Mouse (Mus musculus) liver, embryonic 14.5 days (tissue): ENCODE measurements around the gene Pttg1ip. TPM values are rescaled to one million over a fixed set of nuclear protein-coding genes. Genes with fewer than 3 reads are reported as not detected.

ENCODE experiments used
- ATAC-seq: fragments of 200-750 bp; cut with Nextera tagmentation; 2 replicates; pipeline ENCODE4 v1.8.0; 2017; ENCODE audit warnings: moderate number of reproducible peaks, mild to moderate bottlenecking, moderate library complexity; ENCODE audit not compliant: insufficient read depth
- DNase-seq, 3 experiments: peaks; one replicate each; pipeline ENCODE4 v3.0.0-alpha.2; 2012 to 2013; ENCODE audit warnings: low read depth in 3 of 3, low spot score in 3 of 3
- H3K27ac ChIP-seq: fragments of 300-500 bp; sonication (generic); 2 replicates; pipeline ENCODE4 v1.5.1; 2014; ENCODE audit warnings: moderate library complexity, mild to moderate bottlenecking, control low read depth, inconsistent platforms
- H3K27me3 ChIP-seq: fragments of 300-500 bp; sonication (generic); 2 replicates; pipeline ENCODE4 v1.6.1; 2014; ENCODE audit warnings: mild to moderate bottlenecking, low read length, moderate library complexity; ENCODE audit not compliant: control insufficient read depth, insufficient read depth
- H3K36me3 ChIP-seq: fragments of 300-500 bp; sonication (generic); replicated peaks from 2 replicates; pipeline ENCODE4 v1.6.1; 2014; ENCODE audit warnings: low read depth; ENCODE audit not compliant: control insufficient read depth, insufficient read depth
- H3K4me1 ChIP-seq, 2 experiments: fragments of 200-500 bp in 1 of 2; fragments of 300-500 bp in 1 of 2; sonication (generic) in 1 of 2; replicated peaks; 2 replicates each; pipeline ENCODE4 v1.6.1; 2012 to 2014; ENCODE audit warnings: antibody characterized with exemption in 1 of 2, inconsistent platforms in 1 of 2, low read length in 1 of 2; ENCODE audit not compliant: control insufficient read depth in 2 of 2, insufficient read depth in 2 of 2
- H3K4me2 ChIP-seq: fragments of 300-500 bp; sonication (generic); 2 replicates; pipeline ENCODE4 v1.6.1; 2014; ENCODE audit warnings: low read depth, mild to moderate bottlenecking, control low read depth, moderate library complexity
- H3K4me3 ChIP-seq, 2 experiments: fragments of 200-500 bp in 1 of 2; fragments of 300-500 bp in 1 of 2; sonication (generic) in 1 of 2; 2 replicates each; pipeline ENCODE4 v1.5.1; 2012 to 2014; ENCODE audit warnings: low read depth in 2 of 2, low read length in 2 of 2, mild to moderate bottlenecking in 2 of 2, control low read depth in 1 of 2, inconsistent platforms in 1 of 2, moderate library complexity in 1 of 2; ENCODE audit not compliant: insufficient read depth in 1 of 2
- H3K9ac ChIP-seq: fragments of 300-500 bp; sonication (generic); replicated peaks from 2 replicates; pipeline ENCODE4 v1.6.1; 2014; ENCODE audit warnings: mild to moderate bottlenecking, control low read depth, moderate library complexity
- H3K9me3 ChIP-seq: fragments of 300-500 bp; sonication (generic); 2 replicates; pipeline ENCODE4 v1.6.1; 2016; ENCODE audit warnings: low read length, mixed read lengths; ENCODE audit not compliant: control insufficient read depth
- CTCF ChIP-seq: IDR thresholded peaks from 2 replicates; pipeline ENCODE4 v1.5.1; 2016; ENCODE audit warnings: antibody characterized with exemption, low read depth, control low read depth
- EP300 ChIP-seq: IDR thresholded peaks from 2 replicates; pipeline ENCODE4 v1.6.1; 2016; ENCODE audit warnings: antibody characterized with exemption, low read depth
- WGBS: fragments of 180-500 bp; shearing (Covaris S2); extraction: QIAGEN DNeasy Blood & Tissue Kit; methylation state at CpG from one replicate; pipeline ENCODE4 v1.1.7; 2014; ENCODE audit not compliant: insufficient replicate concordance; 5-methylcytosine and 5-hydroxymethylcytosine counted together
- polyA plus RNA-seq, 2 experiments: library from polyadenylated mRNA; depleted of rRNA in 1 of 2; stranded (reverse) in 1 of 2; unstranded in 1 of 2; fragments of >200 nt; fragmentation: Nextera tagmentation in 1 of 2; extraction: Ambion mirVana in 1 of 2; gene quantifications; 2 replicates each; pipeline versions ENCODE4 v1.2.1 to v1.2.3; 2012 to 2014

Pttg1ip gene
- polyA plus RNA-seq, 2 experiments: 40.5 to 64.8 TPM

DNA sequence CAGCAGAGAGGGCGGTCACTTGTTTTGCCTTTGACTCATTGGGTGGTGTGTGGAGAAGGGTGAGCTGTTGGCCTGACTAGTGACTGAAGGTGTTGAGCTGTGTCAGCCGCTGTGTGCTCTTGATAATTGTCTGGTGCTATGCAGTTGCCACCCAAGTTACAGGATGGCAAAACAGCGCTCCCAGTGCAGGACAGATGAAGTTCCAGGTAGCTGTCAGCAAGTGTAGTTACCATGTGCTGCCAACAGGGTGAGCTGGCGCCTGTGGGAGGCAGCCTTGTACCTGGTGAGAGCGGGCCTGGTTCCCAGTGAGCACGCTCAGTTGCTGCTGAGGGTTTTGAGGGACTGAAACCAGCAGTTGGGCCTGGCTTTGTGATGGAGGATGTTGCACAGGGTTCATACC, 9.3 kb downstream of the Pttg1ip start:
- Histone ChIP-seq H3K4me1 (peaks cover 7 to 20% of the 10 kb centered on the region in 2 experiments), H3K36me3 (peaks cover 16% of the 10 kb centered on the region), H3K4me3 (no peak overlapping the region), H3K4me2 (no peak overlapping the region), H3K27ac (peak overlapping the region; percentile 43), H3K9ac (no peak overlapping the region), H3K27me3 (no peaks in the 10 kb centered on the region), H3K9me3 (no peaks in the 10 kb centered on the region)
- ATAC-seq (peak; percentile 86), DNase-seq (peak; percentile 58 to 74 (median 65))
- peak; percentile 99 for TF ChIP-seq CTCF
- 0 out of 2 replicates have a peak, but pooled peaks have one; percentile 13 for TF ChIP-seq EP300
- 28% methylated on average over 6 of the region's 6 CpGs for WGBS

DNA sequence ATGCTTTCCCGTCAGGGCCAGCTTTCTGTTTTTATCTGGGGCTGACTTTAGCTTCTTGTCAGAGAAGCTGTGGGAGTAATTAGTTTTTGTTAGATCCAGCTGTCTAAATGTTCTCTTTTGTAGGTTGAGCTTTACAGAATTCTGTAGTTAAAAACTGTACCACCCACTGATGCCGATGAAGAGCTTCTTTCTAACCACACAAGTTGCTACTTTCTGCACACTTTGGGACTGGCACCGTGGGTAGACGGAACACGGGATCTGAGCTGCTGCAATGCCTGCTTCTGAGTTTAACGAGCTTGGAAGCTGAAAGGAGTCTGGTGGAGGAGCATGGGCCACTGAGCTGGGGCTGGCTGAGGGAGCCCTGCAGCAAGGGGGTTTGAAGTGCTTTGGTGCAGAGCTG, 10.0 kb downstream of the Pttg1ip start:
- Histone ChIP-seq H3K4me3 (no peak overlapping the region), H3K27me3 (no peaks in the 10 kb centered on the region), H3K9me3 (no peaks in the 10 kb centered on the region), H3K4me2 (no peak overlapping the region), H3K4me1 (peaks cover 7 to 20% of the 10 kb centered on the region in 2 experiments), H3K36me3 (peaks cover 16% of the 10 kb centered on the region), H3K9ac (no peak overlapping the region), H3K27ac (no peak overlapping the region)
- TF ChIP-seq CTCF: no peak
- no peak for TF ChIP-seq EP300
- DNase-seq (no peak), ATAC-seq (no peak)
- WGBS: 81% methylated on average over 6 of the region's 6 CpGs

DNA sequence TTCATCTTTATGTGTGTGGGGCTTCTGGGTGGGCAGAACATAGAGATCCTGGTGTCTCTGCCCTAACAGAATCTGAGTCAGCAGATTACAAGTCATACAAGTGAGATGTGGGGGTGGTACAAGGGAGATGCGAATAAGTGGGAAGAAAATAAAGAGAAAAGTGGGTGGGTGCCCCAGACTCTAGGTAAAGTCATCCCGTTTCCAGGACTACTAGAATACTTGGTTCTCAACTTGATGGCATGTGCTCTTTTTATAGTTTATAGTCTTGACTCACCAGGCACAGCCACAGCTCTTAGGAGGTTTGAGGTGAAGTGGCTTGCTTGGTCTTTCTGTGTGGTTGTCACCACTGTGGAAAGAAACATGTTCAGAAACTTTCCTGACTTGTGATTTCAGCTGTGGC, 14.5 kb downstream of the Pttg1ip start:
- H3K27me3 ChIP-seq: no peaks in the 10 kb centered on the region
- H3K27ac ChIP-seq: no peak overlapping the region
- 78% methylated on average over 2 of the region's 2 CpGs for WGBS
- no peak for DNase-seq
- H3K4me3 ChIP-seq: no peak overlapping the region
- 0 out of 4 replicates have a peak, but pooled peaks cover 0 to under 1% of the 10 kb centered on the region in 2 experiments for H3K4me1 ChIP-seq
- no peak overlapping the region for H3K9ac ChIP-seq
- TF ChIP-seq EP300: no peak
- no peak for TF ChIP-seq CTCF
- peaks cover 38% of the 10 kb centered on the region for H3K36me3 ChIP-seq
- H3K9me3 ChIP-seq: no peaks in the 10 kb centered on the region
- no peak overlapping the region for H3K4me2 ChIP-seq
- no peak for ATAC-seq

DNA sequence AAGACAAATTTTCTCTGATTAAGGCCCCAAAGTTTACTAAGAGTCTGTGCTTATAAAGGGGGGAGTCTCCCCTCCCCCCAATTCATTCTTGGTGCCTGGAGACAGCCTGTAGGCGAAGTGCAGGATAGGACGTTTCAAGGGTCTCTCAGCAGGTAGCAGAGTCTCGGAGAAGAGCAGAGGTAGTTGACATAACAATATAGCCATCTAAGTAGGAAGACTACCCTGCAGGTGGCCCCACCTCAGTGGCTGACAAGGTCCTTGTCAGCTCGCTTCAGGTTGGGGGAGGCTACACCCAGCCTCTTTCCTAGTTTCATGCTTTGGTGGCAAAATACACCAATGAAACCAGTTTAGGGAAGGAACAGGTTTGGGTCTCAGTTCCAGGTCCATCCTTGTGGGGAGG, 21.5 kb downstream of the Pttg1ip start:
- Histone ChIP-seq H3K4me3 (no peak overlapping the region), H3K4me1 (peaks cover 7 to 13% of the 10 kb centered on the region in 2 experiments), H3K9me3 (no peaks in the 10 kb centered on the region), H3K4me2 (no peak overlapping the region), H3K27me3 (no peaks in the 10 kb centered on the region), H3K27ac (no peak overlapping the region), H3K36me3 (peaks cover 9% of the 10 kb centered on the region), H3K9ac (no peak overlapping the region)
- ATAC-seq (no peak), DNase-seq (no peak)
- 50% methylated on average over 4 of the region's 4 CpGs for WGBS
- TF ChIP-seq EP300 (no peak), CTCF (no peak)

DNA sequence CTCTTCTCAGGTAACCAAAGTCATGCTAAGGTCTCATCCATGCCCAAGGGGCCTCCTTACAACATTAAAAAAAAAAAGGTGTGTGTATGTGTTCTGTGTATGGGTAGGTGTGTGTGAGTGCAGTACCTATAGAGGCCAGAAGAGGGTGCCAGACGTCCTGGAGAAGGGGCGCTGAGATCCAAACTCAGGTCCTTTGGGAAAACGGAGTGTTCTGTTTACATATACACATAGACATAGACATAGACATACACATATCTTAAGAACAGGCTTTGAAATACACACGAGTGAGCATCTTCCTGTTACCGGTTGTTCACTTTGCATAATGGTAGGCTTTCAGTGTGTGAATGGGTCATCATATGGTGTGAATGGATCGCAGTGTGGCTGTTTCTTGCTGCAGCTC, 22.6 kb downstream of the Pttg1ip start:
- WGBS: 79% methylated on average over 6 of the region's 6 CpGs
- H3K27ac ChIP-seq: no peak overlapping the region
- no peak overlapping the region for H3K9ac ChIP-seq
- no peak overlapping the region for H3K4me3 ChIP-seq
- no peaks in the 10 kb centered on the region for H3K27me3 ChIP-seq
- no peaks in the 10 kb centered on the region for H3K9me3 ChIP-seq
- no peak for ATAC-seq
- no peak for DNase-seq
- peaks cover 5% of the 10 kb centered on the region for H3K36me3 ChIP-seq
- H3K4me1 ChIP-seq: peaks cover 7 to 13% of the 10 kb centered on the region in 2 experiments
- TF ChIP-seq EP300 (no peak), CTCF (peak; percentile 73)
- H3K4me2 ChIP-seq: no peak overlapping the region
